22 mouse cellular contexts compared by ENCODE assay signal in the genomic region with DNA sequence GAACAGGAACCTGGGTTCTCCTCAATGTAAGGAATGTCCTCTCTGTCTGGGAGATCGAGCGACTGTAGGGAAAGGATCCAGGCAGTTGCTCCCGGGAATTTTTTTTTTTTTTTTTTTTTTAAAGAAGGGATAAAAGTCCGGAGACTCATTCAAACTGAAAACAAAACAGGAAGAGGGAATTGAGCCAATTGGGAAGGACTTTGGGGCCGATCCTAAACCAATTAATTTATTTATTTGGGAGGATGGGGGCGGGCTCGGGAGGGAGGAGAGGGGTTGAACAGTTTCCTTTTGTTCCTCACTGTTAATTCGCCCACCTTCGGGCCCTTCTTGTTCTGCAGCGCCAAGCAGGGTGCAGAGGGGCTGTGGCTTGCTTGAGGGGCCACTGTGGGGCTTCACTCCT.
DNase-seq lines count a peak whose midpoint lies in the region; ATAC-seq and TF ChIP-seq lines count a peak whose summit lies in the region.
"Had no signal": no experiment of that assay in that cellular context is flagged by ENCODE, and none has a peak within 500 bp of the region (broad histone marks: within the 10 kb centered on the region; RNA-seq: fewer than 3 reads in every experiment).

No protein-coding gene starts in this region.

- no peak for ATAC-seq in forebrain, embryonic 12.5 days (ENCODE audit: low FRiP score)
- ATAC-seq in forebrain, embryonic 16.5 days: no peak; the same call in 1 of the 2 replicates
- ATAC-seq in kidney, embryonic 14.5 days (ENCODE audit: low FRiP score, low TSS enrichment): no peak
- ATAC-seq in intestine, postnatal 0 days: no peak
- ATAC-seq: CD4-positive, CD25-positive, alpha-beta regulatory T cell, adult 4 months; hindbrain, embryonic 16.5 days; inflammation-experienced regulatory T-cells, adult 6 months; Patski had no signal

- DNase-seq in kidney, adult 9 months: peak; percentile 16
- DNase-seq in layer of hippocampus, adult 2 months (ENCODE audit: low spot score in 2 of 2): no peak
- DNase-seq in layer of hippocampus, adult 9-10 months (ENCODE audit: low spot score): no peak
- DNase-seq: adrenal gland, adult 2 months; adrenal gland, postnatal 25 days; B cell, adult 2 months; cerebellum, adult 2 months; cerebellum, postnatal 10 days; gastrocnemius, postnatal 36 days; heart, adult 11 months; heart, postnatal 4 days had no signal

- H3K27me3 ChIP-seq in forebrain, embryonic 12.5 days: no peaks in the 10 kb centered on the region
- no peaks in the 10 kb centered on the region for H3K27me3 ChIP-seq in forebrain, embryonic 16.5 days (replicated peaks; ENCODE audit: control insufficient read depth, insufficient read depth, low read length)
- no peaks in the 10 kb centered on the region for H3K27me3 ChIP-seq in kidney, embryonic 14.5 days (ENCODE audit: control insufficient read depth, insufficient read depth, low read length)
- no peaks in the 10 kb centered on the region for H3K27me3 ChIP-seq in intestine, postnatal 0 days (replicated peaks; ENCODE audit: control insufficient read depth, insufficient read depth, low read length)
- H3K27me3 ChIP-seq: heart, embryonic 13.5 days; hindbrain, embryonic 12.5 days; Patski had no signal

- H3K4me2 ChIP-seq in forebrain, embryonic 12.5 days: no peak overlapping the region
- H3K4me2 ChIP-seq in forebrain, embryonic 16.5 days (ENCODE audit: low read length): no peak overlapping the region
- H3K4me2 ChIP-seq in kidney, embryonic 14.5 days (replicated peaks; ENCODE audit: low read depth, low read length): no peak overlapping the region
- H3K4me2 ChIP-seq in intestine, postnatal 0 days (replicated peaks; ENCODE audit: low read depth): no peak overlapping the region
- H3K4me2 ChIP-seq: heart, embryonic 13.5 days; hindbrain, embryonic 12.5 days had no signal

- 0 out of 2 replicates have a peak overlapping the region, but pooled peaks have one; percentile 8 for H3K27ac ChIP-seq in forebrain, embryonic 12.5 days
- no peak overlapping the region for H3K27ac ChIP-seq in forebrain, embryonic 16.5 days (ENCODE audit: low read length)
- no peak overlapping the region for H3K27ac ChIP-seq in kidney, embryonic 14.5 days (ENCODE audit: low read depth, low read length)
- H3K27ac ChIP-seq in layer of hippocampus, adult 2 months: peak overlapping the region; percentile 74
- H3K27ac ChIP-seq in intestine, postnatal 0 days (ENCODE audit: low read depth, low read length): no peak overlapping the region
- H3K27ac ChIP-seq: embryonic facial prominence, embryonic 10.5 days; heart, embryonic 13.5 days; hindbrain, embryonic 12.5 days had no signal

- no peak for TF ChIP-seq CTCF in layer of hippocampus, adult 2 months (conservative IDR thresholded peaks at IDR 0.05)
- no peak for TF ChIP-seq CTCF in intestine, postnatal 0 days (IDR thresholded peaks at IDR 0.05; ENCODE audit: low read depth)

- no peaks in the 10 kb centered on the region; the same call in 1 of the 2 replicates for H3K4me1 ChIP-seq in forebrain, embryonic 12.5 days
- no peaks in the 10 kb centered on the region; the same call in none of the 2 replicates for H3K4me1 ChIP-seq in forebrain, embryonic 16.5 days (replicated peaks; ENCODE audit: control insufficient read depth, insufficient read depth, low read length)
- H3K4me1 ChIP-seq in kidney, embryonic 14.5 days (ENCODE audit: control insufficient read depth, insufficient read depth, low read length): no peaks in the 10 kb centered on the region
- H3K4me1 ChIP-seq in intestine, postnatal 0 days (replicated peaks; ENCODE audit: control insufficient read depth, insufficient read depth, low read length): no peaks in the 10 kb centered on the region
- H3K4me1 ChIP-seq: embryonic facial prominence, embryonic 10.5 days; heart, embryonic 13.5 days; hindbrain, embryonic 12.5 days had no signal

- H3K4me3 ChIP-seq in forebrain, embryonic 12.5 days (replicated peaks): no peak overlapping the region
- no peak overlapping the region for H3K4me3 ChIP-seq in forebrain, embryonic 16.5 days (replicated peaks; ENCODE audit: low read length)
- H3K4me3 ChIP-seq in kidney, embryonic 14.5 days (ENCODE audit: low read length): no peak overlapping the region
- no peak overlapping the region for H3K4me3 ChIP-seq in layer of hippocampus, adult 2 months
- H3K4me3 ChIP-seq in intestine, postnatal 0 days (ENCODE audit: low read depth, low read length): no peak overlapping the region
- H3K4me3 ChIP-seq: embryonic facial prominence, embryonic 10.5 days; heart, embryonic 13.5 days; hindbrain, embryonic 12.5 days had no signal

- peaks cover 14% of the 10 kb centered on the region for H3K36me3 ChIP-seq in forebrain, embryonic 12.5 days (replicated peaks)
- H3K36me3 ChIP-seq in forebrain, embryonic 16.5 days (ENCODE audit: control insufficient read depth, insufficient read depth): no peaks in the 10 kb centered on the region
- H3K36me3 ChIP-seq in kidney, embryonic 14.5 days (ENCODE audit: control insufficient read depth, insufficient read depth, low read length): peaks cover 5% of the 10 kb centered on the region; the same call in 1 of the 2 replicates
- peaks cover 44% of the 10 kb centered on the region for H3K36me3 ChIP-seq in intestine, postnatal 0 days (ENCODE audit: control insufficient read depth, insufficient read depth)

- no peak overlapping the region for H3K9ac ChIP-seq in forebrain, embryonic 12.5 days
- no peak overlapping the region for H3K9ac ChIP-seq in forebrain, embryonic 16.5 days (replicated peaks; ENCODE audit: low read depth, low read length)
- no peak overlapping the region for H3K9ac ChIP-seq in kidney, embryonic 14.5 days (ENCODE audit: low read depth, low read length)
- H3K9ac ChIP-seq in intestine, postnatal 0 days (ENCODE audit: low read depth, low read length): no peak overlapping the region
- H3K9ac ChIP-seq: heart, embryonic 13.5 days; hindbrain, embryonic 12.5 days had no signal

- 62% methylated on average over 10 of the region's 10 CpGs for WGBS in forebrain, embryonic 12.5 days
- 19% methylated on average over 10 of the region's 10 CpGs for WGBS in forebrain, embryonic 16.5 days
- 69% methylated on average over 10 of the region's 10 CpGs for WGBS in kidney, embryonic 14.5 days
- 74% methylated on average over 10 of the region's 10 CpGs for WGBS in intestine, postnatal 0 days

- H3K9me3 ChIP-seq in forebrain, embryonic 12.5 days: no peaks in the 10 kb centered on the region
- H3K9me3 ChIP-seq in forebrain, embryonic 16.5 days (ENCODE audit: control insufficient read depth, low read length): no peaks in the 10 kb centered on the region
- H3K9me3 ChIP-seq in kidney, embryonic 14.5 days (ENCODE audit: control insufficient read depth, low read length): no peaks in the 10 kb centered on the region
- H3K9me3 ChIP-seq in intestine, postnatal 0 days (ENCODE audit: control insufficient read depth): no peaks in the 10 kb centered on the region
- H3K9me3 ChIP-seq: embryonic facial prominence, embryonic 10.5 days; heart, embryonic 13.5 days; hindbrain, embryonic 12.5 days had no signal

Comparison
In these comparisons a context has a peak if more than half of its experiments do, and no peak if none do; other contexts are left out.
1. H3K27ac ChIP-seq: peak in forebrain, embryonic 12.5 days (single experiment) and layer of hippocampus, adult 2 months (single experiment); none in forebrain, embryonic 16.5 days (single experiment), kidney, embryonic 14.5 days (single experiment) and intestine, postnatal 0 days (single experiment).